Mouse (Mus musculus) megakaryocyte, embryonic 14.5 days (primary cell): ENCODE data around the gene Csdc2. TPM values are rescaled to one million over a fixed set of nuclear protein-coding genes. Genes with fewer than 3 reads are reported as not detected.

Experiments used
- H3K27me3 ChIP-seq: replicated peaks from 2 replicates; pipeline ENCODE3; 2012; ENCODE audit warnings: inconsistent platforms
- H3K36me3 ChIP-seq: replicated peaks from 2 replicates; pipeline ENCODE3; 2012; ENCODE audit warnings: low read length, inconsistent platforms, mixed read lengths
- H3K4me1 ChIP-seq: 2 replicates; pipeline ENCODE4 v1.6.1; 2012; ENCODE audit warnings: inconsistent platforms
- H3K4me3 ChIP-seq: replicated peaks from 2 replicates; pipeline ENCODE3; 2012; ENCODE audit warnings: moderate library complexity, mild to moderate bottlenecking, inconsistent platforms
- H3K9me3 ChIP-seq: 2 replicates; pipeline ENCODE4 v1.6.1; 2012; ENCODE audit warnings: inconsistent platforms
- FLI1 ChIP-seq: IDR thresholded peaks from 2 replicates; pipeline ENCODE4 v1.6.1; 2012; ENCODE audit warnings: low read length, inconsistent platforms, mixed read lengths
- GATA1 ChIP-seq: IDR thresholded peaks from 3 replicates; pipeline ENCODE4 v1.6.1; 2012; ENCODE audit warnings: mixed read lengths, low read length, inconsistent platforms, borderline replicate concordance
- polyA plus RNA-seq: library from polyadenylated mRNA; stranded (reverse); fragments of >175 nt; gene quantifications from 2 replicates; pipeline ENCODE4 v1.2.3, GENCODE M21; 2012; ENCODE audit warnings: low replicate concordance; ENCODE audit not compliant: insufficient read depth

Csdc2 gene
- polyA plus RNA-seq, 1 experiment: not detected

DNA sequence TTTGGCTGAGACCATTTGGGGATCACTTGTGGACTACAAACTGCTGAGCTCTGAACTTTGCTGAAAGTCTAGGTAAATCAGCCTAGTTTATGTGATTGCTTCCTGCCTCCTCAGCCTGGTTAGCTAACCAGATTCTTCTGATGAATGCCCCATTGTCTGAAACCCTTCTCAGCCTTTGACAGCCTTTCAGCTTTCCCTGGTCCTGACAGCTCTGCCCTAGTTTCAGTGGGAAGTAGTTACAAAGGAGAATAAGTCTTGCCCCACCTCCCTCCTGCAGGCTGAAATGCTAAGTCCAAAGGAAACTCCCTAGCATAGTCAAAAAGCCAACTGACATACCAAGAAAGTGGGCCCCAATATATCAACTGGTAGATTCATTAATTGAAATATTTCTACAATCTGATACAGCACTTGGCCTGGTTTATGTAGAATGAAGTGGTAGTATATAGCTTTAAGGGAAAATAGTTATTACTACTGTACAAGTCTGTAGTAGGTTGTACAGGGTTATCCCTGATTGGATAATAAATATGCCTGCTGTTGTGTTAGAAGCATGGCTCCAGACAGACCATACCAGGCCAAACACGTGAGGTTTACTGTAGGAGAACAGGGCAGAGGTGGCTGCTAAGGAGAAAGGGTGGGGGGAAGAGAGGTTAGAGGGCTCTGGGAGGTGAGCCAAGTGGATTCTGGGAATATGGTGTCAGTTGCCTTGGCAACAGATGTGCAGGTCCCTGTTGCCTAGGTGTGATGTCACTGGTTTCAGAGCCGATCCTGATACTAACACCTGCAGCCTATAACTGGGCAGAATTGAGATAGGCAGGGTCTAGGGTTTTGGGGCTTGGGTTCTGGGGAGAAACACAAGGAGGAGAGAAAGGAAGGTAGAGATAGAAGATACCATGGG lies 49.0 kb downstream of the Csdc2 start:
- H3K4me1 ChIP-seq: peaks cover 9% of the 10 kb centered on the region
- H3K27me3 ChIP-seq: peaks cover 3% of the 10 kb centered on the region
- H3K9me3 ChIP-seq: no peaks in the 10 kb centered on the region
- TF ChIP-seq GATA1 (no peak), FLI1 (no peak)
- no peak overlapping the region for H3K4me3 ChIP-seq
- no peaks in the 10 kb centered on the region for H3K36me3 ChIP-seq

DNA sequence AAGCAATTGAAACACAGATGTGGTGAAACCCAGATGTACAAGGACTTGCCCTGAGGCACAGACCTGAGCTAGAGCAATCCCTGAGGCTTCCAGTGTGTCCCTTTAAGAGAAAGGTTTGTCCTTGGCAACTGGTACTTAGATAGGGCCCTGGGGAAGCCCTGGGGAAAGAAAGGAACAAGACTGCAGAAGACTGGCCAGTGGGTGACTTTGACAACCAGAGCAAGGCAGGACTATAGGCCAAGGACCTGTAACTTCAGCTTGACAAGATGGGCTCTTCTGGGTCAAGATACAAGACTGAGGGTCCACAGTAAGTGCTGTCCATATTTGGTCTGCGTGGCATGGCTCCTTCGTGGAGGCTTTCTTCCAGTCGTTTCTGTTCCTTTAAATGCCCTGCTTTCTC lies 51.1 kb downstream of the Csdc2 start, which contains the start of gene Xrcc6:
Gene Xrcc6 (plus strand): TSS at position 190 of the 400 bp plus-strand sequence.
- Histone ChIP-seq H3K4me1 (peaks cover 12% of the 10 kb centered on the region), H3K4me3 (no peak within 1 kb of the TSS), H3K9me3 (no peaks in the 10 kb centered on the region), H3K36me3 (peaks cover 12% of the 10 kb centered on the region), H3K27me3 (peaks cover 3% of the 10 kb centered on the region)
- TF ChIP-seq FLI1 (no peak), GATA1 (no peak)

DNA sequence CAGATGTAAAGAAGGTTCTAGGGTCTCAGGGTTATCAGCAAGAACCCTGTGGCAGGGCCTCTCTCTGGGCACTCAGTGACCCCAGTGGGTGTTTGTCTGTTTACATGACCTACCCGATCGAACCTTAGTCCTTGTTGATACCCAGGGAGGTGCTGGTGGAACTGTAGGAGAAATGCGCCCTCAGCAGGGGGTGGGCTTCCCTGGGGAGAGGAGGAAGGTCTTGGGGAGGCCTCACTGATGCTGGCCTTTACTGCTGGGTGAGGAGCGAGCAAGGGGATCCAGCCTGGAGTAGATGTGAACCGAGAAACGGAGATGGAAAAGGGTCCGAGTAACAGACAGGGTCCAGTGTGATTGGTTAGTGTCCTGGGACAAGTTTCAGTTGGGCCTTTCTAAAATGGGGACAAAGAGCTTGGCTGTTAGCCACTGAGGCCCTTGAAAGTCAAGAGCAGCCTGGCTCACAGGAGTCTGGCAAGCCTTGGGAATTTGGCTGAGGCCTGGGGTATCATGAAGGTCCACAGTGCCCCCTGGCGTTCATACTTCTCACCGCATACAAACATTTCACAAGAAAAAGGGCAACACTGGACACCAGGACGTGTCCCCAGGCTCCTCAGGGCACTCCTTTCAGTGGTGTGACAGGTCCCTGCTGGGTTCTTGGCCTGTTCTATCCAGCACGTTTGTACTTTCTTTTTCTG lies 53.0 kb downstream of the Csdc2 start:
- Histone ChIP-seq H3K9me3 (no peaks in the 10 kb centered on the region), H3K4me1 (peaks cover 12% of the 10 kb centered on the region), H3K36me3 (peaks cover 31% of the 10 kb centered on the region), H3K4me3 (peak overlapping the region; percentile 51), H3K27me3 (peaks cover 3% of the 10 kb centered on the region)
- TF ChIP-seq FLI1: no peak
- TF ChIP-seq GATA1: no peak

DNA sequence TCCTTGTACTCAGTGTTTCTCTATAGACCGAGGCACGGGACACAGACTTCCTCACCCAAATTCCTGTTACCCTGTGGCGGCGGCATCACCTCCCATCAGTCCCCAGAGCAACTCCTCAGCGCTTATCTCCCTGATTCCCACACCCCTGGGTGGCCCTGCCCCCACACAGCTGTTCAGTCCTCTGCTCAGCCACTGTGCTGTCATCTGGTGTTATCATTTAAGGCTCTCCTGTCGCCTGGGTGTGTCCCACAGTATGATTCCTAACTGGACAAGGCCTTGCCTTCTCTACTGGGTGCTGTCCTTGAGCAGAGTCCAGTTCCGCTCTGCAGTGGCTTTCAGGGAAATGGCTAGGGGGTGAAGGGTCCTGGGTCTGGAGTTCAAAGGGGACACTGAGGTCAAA lies 54.0 kb downstream of the Csdc2 start:
- no peak overlapping the region for H3K4me3 ChIP-seq
- TF ChIP-seq FLI1 (no peak), GATA1 (no peak)
- H3K27me3 ChIP-seq: peaks cover 3% of the 10 kb centered on the region
- H3K9me3 ChIP-seq: no peaks in the 10 kb centered on the region
- peaks cover 41% of the 10 kb centered on the region for H3K36me3 ChIP-seq
- peaks cover 12% of the 10 kb centered on the region for H3K4me1 ChIP-seq

DNA sequence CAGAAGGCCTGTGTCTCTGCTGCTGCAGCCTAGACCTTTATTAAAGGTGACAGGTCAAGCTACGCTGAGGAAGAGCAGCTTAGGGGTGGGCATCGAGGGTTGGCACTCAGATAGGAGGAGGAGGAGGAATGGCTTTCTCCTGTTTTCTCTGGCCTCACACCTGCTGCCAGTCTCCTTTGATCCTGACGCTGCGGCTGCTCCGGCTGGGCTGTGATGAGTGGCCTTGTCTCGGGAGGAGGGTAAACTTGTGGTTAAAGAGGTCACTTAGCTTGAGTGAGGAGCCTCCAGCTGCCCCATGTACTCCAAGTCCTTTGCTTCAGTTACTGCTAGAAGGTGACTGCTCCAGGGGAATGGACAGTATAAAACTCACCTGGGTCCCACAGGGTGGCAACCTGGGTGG lies 57.4 kb downstream of the Csdc2 start:
- TF ChIP-seq GATA1 (no peak), FLI1 (no peak)
- no peaks in the 10 kb centered on the region for H3K9me3 ChIP-seq
- H3K4me3 ChIP-seq: no peak overlapping the region
- H3K4me1 ChIP-seq: peaks cover 29% of the 10 kb centered on the region
- peaks cover 75% of the 10 kb centered on the region for H3K36me3 ChIP-seq
- no peaks in the 10 kb centered on the region for H3K27me3 ChIP-seq

Other genes starting within 250 kb of the Csdc2 start
- gene Chadl, start 239.5 kb upstream of the Csdc2 start, polyA plus RNA-seq: not detected in 2 replicates
- gene Zc3h7b, start 191.7 kb upstream of the Csdc2 start, polyA plus RNA-seq: 15.0 and 23.1 TPM in 2 replicates
- gene Rangap1, start 191.2 kb upstream of the Csdc2 start, polyA plus RNA-seq: 150 and 284 TPM in 2 replicates
- 6.1 and 10.8 TPM in 2 replicates for gene Tef, start 134.3 kb upstream of the Csdc2 start, polyA plus RNA-seq
- gene Tob2, start 78.0 kb upstream of the Csdc2 start, polyA plus RNA-seq: 16.1 and 26.6 TPM in 2 replicates
- gene Phf5a, start 64.8 kb upstream of the Csdc2 start, polyA plus RNA-seq: 4.8 and 12.6 TPM in 2 replicates
- 36.5 and 110 TPM in 2 replicates for gene Aco2, start 64.5 kb upstream of the Csdc2 start, polyA plus RNA-seq
- 38.3 and 52.6 TPM in 2 replicates for gene Polr3h, start 10.5 kb upstream of the Csdc2 start, polyA plus RNA-seq
- gene Pmm1, start 24.2 kb downstream of the Csdc2 start, polyA plus RNA-seq: 7.0 and 42.9 TPM in 2 replicates
- not detected in 2 replicates for gene 1700029P11Rik, start 43.8 kb downstream of the Csdc2 start, polyA plus RNA-seq
- gene Xrcc6, start 51.1 kb downstream of the Csdc2 start, polyA plus RNA-seq: 7.9 and 8.1 TPM in 2 replicates
- gene Desi1, start 97.1 kb downstream of the Csdc2 start, polyA plus RNA-seq: 53.6 and 99.4 TPM in 2 replicates
- gene Snu13, start 110.8 kb downstream of the Csdc2 start, polyA plus RNA-seq: 96.3 and 124 TPM in 2 replicates
- not detected in 2 replicates for gene 4930407I10Rik, start 122.4 kb downstream of the Csdc2 start, polyA plus RNA-seq
- not detected in 2 replicates for gene Mei1, start 133.2 kb downstream of the Csdc2 start, polyA plus RNA-seq
- gene Ccdc134, start 191.2 kb downstream of the Csdc2 start, polyA plus RNA-seq: 4.1 and 35.3 TPM in 2 replicates
- gene Srebf2, start 210.4 kb downstream of the Csdc2 start, polyA plus RNA-seq: 351 and 1,948 TPM in 2 replicates